Mouse (Mus musculus): ENCODE results near the gene Mta3.

- no peak for TF ChIP-seq GATA1 (IDR thresholded peaks at IDR 0.05; ENCODE audit: low read length)
- TF ChIP-seq TAL1 (IDR thresholded peaks at IDR 0.05; ENCODE audit: low read length) = no peak
Measured at GRCm38 (mm10) chr17:83677370-83677769, 28.6 kb upstream of the Mta3 start.
